Comparison of ENCODE assay signal across 19 mouse cellular contexts in the genomic region with DNA sequence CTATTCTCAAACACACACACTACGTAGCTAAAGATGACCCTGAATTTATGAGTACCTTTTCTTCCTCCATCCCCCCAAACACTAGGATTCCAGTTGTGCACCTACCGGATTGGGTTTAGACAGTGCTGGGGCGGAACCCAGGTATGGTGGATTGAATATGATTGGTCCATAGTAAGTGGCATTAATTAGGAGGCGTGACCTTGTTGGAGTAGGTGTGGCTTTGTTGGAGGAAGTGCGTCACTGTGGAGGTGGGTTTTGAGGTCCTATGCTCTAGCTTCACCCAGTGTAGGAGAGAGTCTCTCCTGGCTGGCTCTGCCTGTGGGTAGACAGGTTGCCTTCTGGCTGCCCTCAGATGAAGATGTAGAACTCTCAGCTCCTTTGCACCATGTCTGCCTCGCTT. TPM values are rescaled to one million over a fixed set of nuclear protein-coding genes. Genes with fewer than 3 reads are reported as not detected.
"Had no signal": no experiment of that assay in that cellular context is flagged by ENCODE, and none has a peak within 500 bp of the region (broad histone marks: within the 10 kb centered on the region; RNA-seq: fewer than 3 reads in every experiment).

No protein-coding gene starts in this region.

- H3K36me3 ChIP-seq: midbrain, embryonic 10.5 days; midbrain, embryonic 12.5 days; neural tube, embryonic 13.5 days; neural tube, embryonic 15.5 days had no signal

- H3K4me3 ChIP-seq: midbrain, embryonic 10.5 days; midbrain, embryonic 12.5 days; myocyte; neural tube, embryonic 13.5 days; neural tube, embryonic 15.5 days had no signal

- H3K27me3 ChIP-seq: neural tube, embryonic 13.5 days; neural tube, embryonic 15.5 days had no signal

- DNase-seq: liver, postnatal 0 days; lung, embryonic 14.5 days; lung, postnatal 10 days; lung, postnatal 4 days; midbrain, embryonic 14.5 days; retina, postnatal 1 day; right cerebral cortex, adult 18-20 months; right cerebral cortex, postnatal 25 days; right cerebral cortex, postnatal 4 days; spleen, adult 18-20 months; thymus, adult 18-20 months; thymus, postnatal 14 days; thymus, postnatal 36 days had no signal

- H3K9ac ChIP-seq: liver, postnatal 0 days; lung, embryonic 14.5 days; midbrain, embryonic 12.5 days; neural tube, embryonic 13.5 days; neural tube, embryonic 15.5 days had no signal

- H3K4me1 ChIP-seq: midbrain, embryonic 12.5 days had no signal

- H3K9me3 ChIP-seq: midbrain, embryonic 10.5 days; midbrain, embryonic 12.5 days; neural tube, embryonic 13.5 days; neural tube, embryonic 15.5 days had no signal

- H3K27ac ChIP-seq: midbrain, embryonic 10.5 days; midbrain, embryonic 12.5 days; neural tube, embryonic 13.5 days; neural tube, embryonic 15.5 days had no signal

RNA-seq across cellular contexts. Expression of gene H2afy2, which starts 50.3 kb away (rescaled TPM):
- total RNA-seq: megakaryocyte-erythroid progenitor cell, adult 5-6 weeks had no signal
